In genomic region chr1:34436374-34436773, GRCm38 (mm10) we compare ENCODE assay signal across 15 mouse cellular contexts.
"Had no signal": no experiment of that assay in that cellular context is flagged by ENCODE, and none has a peak within 500 bp of the region (broad histone marks: within the 10 kb centered on the region; RNA-seq: fewer than 3 reads in every experiment).

No protein-coding gene starts in this region.

- H3K4me2 ChIP-seq: lung, embryonic 14.5 days; midbrain, embryonic 12.5 days had no signal

- H3K27ac ChIP-seq: midbrain, embryonic 10.5 days; midbrain, embryonic 12.5 days; neural tube, embryonic 13.5 days; stomach, embryonic 15.5 days; stomach, postnatal 0 days had no signal

- DNase-seq: lung, adult 18-20 months; lung, postnatal 10 days; retina, postnatal 1 day; right cerebral cortex, postnatal 14 days; thymus, adult 2 months; thymus, postnatal 25 days; thymus, postnatal 4 days had no signal

- H3K27me3 ChIP-seq: midbrain, embryonic 12.5 days; neural tube, embryonic 13.5 days; neural tube, embryonic 15.5 days; stomach, embryonic 15.5 days had no signal

- H3K9ac ChIP-seq: lung, embryonic 14.5 days; midbrain, embryonic 12.5 days; neural tube, embryonic 13.5 days; neural tube, embryonic 15.5 days; stomach, embryonic 15.5 days had no signal

- H3K4me3 ChIP-seq: midbrain, embryonic 10.5 days; midbrain, embryonic 12.5 days; stomach, embryonic 15.5 days had no signal

- H3K36me3 ChIP-seq: neural tube, embryonic 15.5 days had no signal

- ATAC-seq: midbrain, embryonic 16.5 days had no signal

- H3K9me3 ChIP-seq: neural tube, embryonic 15.5 days; stomach, embryonic 15.5 days had no signal
